Mouse (Mus musculus) forebrain, embryonic 13.5 days (tissue): ENCODE results near the gene Gm2026. TPM values are rescaled to one million over a fixed set of nuclear protein-coding genes. Genes with fewer than 3 reads are reported as not detected.
"Not testable (repeated sequence)": the region's sequence is repeated elsewhere in the genome, so short reads cannot be mapped to it uniquely, and the experiment has no call there.

Experiments used
- ATAC-seq: fragments of 200-750 bp; cut with Nextera tagmentation; 2 replicates; pipeline ENCODE4 v1.8.0; 2017
- H3K27ac ChIP-seq: fragments of 300-500 bp; sonication (generic); 2 replicates; pipeline ENCODE4 v1.5.1; 2015; ENCODE audit warnings: inconsistent platforms, mild to moderate bottlenecking, moderate library complexity
- H3K27me3 ChIP-seq: fragments of 300-500 bp; sonication (generic); 2 replicates; pipeline ENCODE4 v1.6.1; 2015; ENCODE audit warnings: mild to moderate bottlenecking, inconsistent platforms
- H3K36me3 ChIP-seq: fragments of 300-500 bp; sonication (generic); 2 replicates; pipeline ENCODE4 v1.6.1; 2015; ENCODE audit warnings: mild to moderate bottlenecking, inconsistent platforms; ENCODE audit not compliant: poor library complexity, severe bottlenecking
- H3K4me1 ChIP-seq: fragments of 300-500 bp; sonication (generic); 2 replicates; pipeline ENCODE4 v1.6.1; 2015; ENCODE audit warnings: inconsistent platforms
- H3K4me2 ChIP-seq: fragments of 300-500 bp; sonication (generic); 2 replicates; pipeline ENCODE4 v1.6.1; 2015; ENCODE audit warnings: inconsistent platforms, mild to moderate bottlenecking, moderate library complexity
- H3K4me3 ChIP-seq: fragments of 300-500 bp; sonication (generic); 2 replicates; pipeline ENCODE4 v1.5.1; 2015; ENCODE audit warnings: mild to moderate bottlenecking, inconsistent platforms
- H3K9ac ChIP-seq: fragments of 300-500 bp; sonication (generic); 2 replicates; pipeline ENCODE4 v1.6.1; 2015; ENCODE audit warnings: mild to moderate bottlenecking, inconsistent platforms
- H3K9me3 ChIP-seq: fragments of 300-500 bp; sonication (generic); replicated peaks from 2 replicates; pipeline ENCODE4 v1.6.1; 2016; ENCODE audit warnings: inconsistent platforms
- WGBS: fragments of 180-500 bp; shearing (Covaris S2); methylation state at CpG from one replicate; pipeline ENCODE4 v1.1.7; 2015; 5-methylcytosine and 5-hydroxymethylcytosine counted together
- polyA plus RNA-seq: library from polyadenylated mRNA; unstranded; fragments of >200 nt; fragmentation: Nextera tagmentation; extraction: Ambion mirVana; gene quantifications from 2 replicates; pipeline ENCODE4 v1.2.1, GENCODE M21; 2015

Gene Gm2026
- polyA plus RNA-seq = 23.3 and 27.6 TPM in 2 replicates

- not testable (repeated sequence) for H3K4me3 ChIP-seq, H3K27ac ChIP-seq, H3K4me1 ChIP-seq, H3K36me3 ChIP-seq, ATAC-seq, H3K4me2 ChIP-seq, H3K9me3 ChIP-seq, H3K27me3 ChIP-seq, H3K9ac ChIP-seq
- no CpG with 5 or more reads among the region's 4 CpGs for WGBS
These were observed at the start of gene Gm2026 for GRCm38 (mm10) chr2:175965031-175965430. Gene Gm2026, plus strand, starts transcription at chr2:175965331.

DNA sequence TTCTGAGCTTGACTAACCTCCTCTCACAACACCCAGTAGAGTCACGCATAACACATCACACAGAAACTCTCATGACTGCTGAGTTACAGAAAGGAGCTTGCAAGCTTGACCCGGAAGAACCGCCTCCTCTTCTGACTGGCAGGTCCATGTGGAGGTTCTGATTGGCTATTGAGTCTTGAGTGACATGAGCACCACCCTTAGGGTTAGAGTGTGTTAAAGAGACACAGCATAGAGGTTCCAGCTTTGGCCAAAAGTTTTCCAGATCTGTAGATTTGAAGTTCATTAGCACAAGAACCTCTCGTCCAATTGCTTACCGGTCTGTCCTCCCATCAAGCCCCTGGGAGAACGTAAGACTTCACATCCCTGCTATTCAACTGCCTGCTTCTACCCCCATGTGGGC lies 34.1 kb upstream of the Gm2026 start, which contains the start of gene Zfp966:
Gene Zfp966 (minus strand): TSS at position 101 of the 400 bp plus-strand sequence.
- not testable (repeated sequence) for H3K27ac ChIP-seq, H3K4me2 ChIP-seq, H3K4me1 ChIP-seq, H3K9ac ChIP-seq, H3K36me3 ChIP-seq, H3K4me3 ChIP-seq, H3K27me3 ChIP-seq, H3K9me3 ChIP-seq, ATAC-seq
- WGBS = no CpG with 5 or more reads among the region's 6 CpGs

Other genes with a start within 250 kb of the Gm2026 start
- gene Gm2007, start 223.8 kb upstream of the Gm2026 start, polyA plus RNA-seq = not detected in 2 replicates
- gene Gm14288, start 164.2 kb upstream of the Gm2026 start, polyA plus RNA-seq = 1.2 and 3.2 TPM in 2 replicates
- gene Gm6710, start 96.1 kb upstream of the Gm2026 start, polyA plus RNA-seq = 29.1 and 29.9 TPM in 2 replicates
- gene Zfp966, start 34.2 kb upstream of the Gm2026 start, polyA plus RNA-seq = 2.4 and 3.3 TPM in 2 replicates
- gene Gm2004, start 184.5 kb downstream of the Gm2026 start, polyA plus RNA-seq = 0.71 and 1.5 TPM in 2 replicates